Mouse (Mus musculus) liver, embryonic 11.5 days (tissue): ENCODE data around the gene Pglyrp1. TPM values are rescaled to one million over a fixed set of nuclear protein-coding genes. Genes with fewer than 3 reads are reported as not detected.

Experiments used
- ATAC-seq: fragments of 200-750 bp; cut with Nextera tagmentation; replicated peaks from 2 replicates; pipeline ENCODE4 v1.8.0; 2017; ENCODE audit warnings: moderate number of reproducible peaks, mild to moderate bottlenecking, moderate TSS enrichment, moderate library complexity; ENCODE audit not compliant: low FRiP score
- DNase-seq: peaks from one replicate; pipeline ENCODE4 v3.0.0-alpha.2; 2017; ENCODE audit warnings: low spot score
- H3K27ac ChIP-seq: fragments of 300-500 bp; sonication (generic); 2 replicates; pipeline ENCODE4 v1.5.1; 2014; ENCODE audit warnings: mild to moderate bottlenecking, low read depth, low read length, control low read depth
- H3K27me3 ChIP-seq: fragments of 300-500 bp; sonication (generic); replicated peaks from 2 replicates; pipeline ENCODE4 v1.6.1; 2014; ENCODE audit warnings: low read length, mixed read lengths; ENCODE audit not compliant: control insufficient read depth, insufficient read depth
- H3K36me3 ChIP-seq: fragments of 300-500 bp; sonication (generic); 2 replicates; pipeline ENCODE4 v1.6.1; 2014; ENCODE audit warnings: mild to moderate bottlenecking, low read length, moderate library complexity, mixed read lengths; ENCODE audit not compliant: control insufficient read depth, insufficient read depth
- H3K4me1 ChIP-seq: fragments of 300-500 bp; sonication (generic); replicated peaks from 2 replicates; pipeline ENCODE4 v1.6.1; 2014; ENCODE audit warnings: low read length, mixed read lengths; ENCODE audit not compliant: control insufficient read depth, insufficient read depth
- H3K4me2 ChIP-seq: fragments of 300-500 bp; sonication (generic); 2 replicates; pipeline ENCODE4 v1.6.1; 2014; ENCODE audit warnings: mild to moderate bottlenecking, control low read depth, moderate library complexity
- H3K4me3 ChIP-seq: fragments of 300-500 bp; sonication (generic); 2 replicates; pipeline ENCODE4 v1.5.1; 2014; ENCODE audit warnings: low read depth, low read length, control low read depth
- H3K9ac ChIP-seq: fragments of 300-500 bp; sonication (generic); 2 replicates; pipeline ENCODE4 v1.6.1; 2014; ENCODE audit warnings: low read depth, low read length, control low read depth
- H3K9me3 ChIP-seq: fragments of 300-500 bp; sonication (generic); 2 replicates; pipeline ENCODE4 v1.6.1; 2016; ENCODE audit warnings: low read length, inconsistent platforms, mixed read lengths; ENCODE audit not compliant: control insufficient read depth
- WGBS: fragments of 180-500 bp; shearing (Covaris S2); extraction: QIAGEN DNeasy Blood & Tissue Kit; methylation state at CpG from one replicate; pipeline ENCODE4 v1.1.7; 2014; 5-methylcytosine and 5-hydroxymethylcytosine counted together
- polyA plus RNA-seq: library from polyadenylated mRNA; unstranded; fragments of >200 nt; fragmentation: Nextera tagmentation; extraction: Ambion mirVana; gene quantifications from 2 replicates; pipeline ENCODE4 v1.2.1, GENCODE M21; 2014

Gene Pglyrp1
- polyA plus RNA-seq, 1 experiment from 2014 or later, result 7.9 TPM

GRCm38 (mm10) chr7:18873253-18873652 lies 2.1 kb downstream of the Pglyrp1 start:
- DNase-seq, result peak; percentile 66
- H3K27ac ChIP-seq, result no peak overlapping the region
- H3K4me3 ChIP-seq, result no peak overlapping the region; the same call in 1 of the 2 replicates
- peak overlapping the region; percentile 62 for H3K4me2 ChIP-seq
- peaks cover 4% of the 10 kb centered on the region; the same call in 1 of the 2 replicates for H3K27me3 ChIP-seq
- WGBS, result under 1% methylated on average over 10 of the region's 10 CpGs
- H3K36me3 ChIP-seq, result no peaks in the 10 kb centered on the region
- peaks cover 3% of the 10 kb centered on the region; the same call in 1 of the 2 replicates for H3K9me3 ChIP-seq
- ATAC-seq, result peak; percentile 61
- no peaks in the 10 kb centered on the region for H3K4me1 ChIP-seq
- no peak overlapping the region for H3K9ac ChIP-seq

- H3K4me1 ChIP-seq, result no peaks in the 10 kb centered on the region
- H3K4me2 ChIP-seq, result no peak overlapping the region
- no peaks in the 10 kb centered on the region for H3K9me3 ChIP-seq
- H3K36me3 ChIP-seq, result no peaks in the 10 kb centered on the region
- peaks cover 4% of the 10 kb centered on the region; the same call in 1 of the 2 replicates for H3K27me3 ChIP-seq
- H3K9ac ChIP-seq, result no peak overlapping the region
- 78% methylated on average over 5 of the region's 5 CpGs for WGBS
- DNase-seq, result no peak
- no peak for ATAC-seq
- no peak overlapping the region for H3K27ac ChIP-seq
- H3K4me3 ChIP-seq, result no peak overlapping the region
Observed at GRCm38 (mm10) chr7:18875372-18875771, 4.2 kb downstream of the Pglyrp1 start.

- no peak for ATAC-seq
- no peaks in the 10 kb centered on the region for H3K4me1 ChIP-seq
- H3K27me3 ChIP-seq, result no peaks in the 10 kb centered on the region
- H3K27ac ChIP-seq, result no peak overlapping the region
- H3K4me3 ChIP-seq, result no peak overlapping the region
- no peaks in the 10 kb centered on the region for H3K36me3 ChIP-seq
- H3K4me2 ChIP-seq, result no peak overlapping the region
- H3K9me3 ChIP-seq, result no peaks in the 10 kb centered on the region
- no peak for DNase-seq
- H3K9ac ChIP-seq, result no peak overlapping the region
- 72% methylated on average over 7 of the region's 7 CpGs for WGBS
Observed at GRCm38 (mm10) chr7:18878691-18879090, 7.6 kb downstream of the Pglyrp1 start.

GRCm38 (mm10) chr7:18883991-18884744 lies 13.0 kb downstream of the Pglyrp1 start:
- H3K4me1 ChIP-seq, result peaks cover 3% of the 10 kb centered on the region; the same call in 1 of the 2 replicates
- H3K4me2 ChIP-seq, result no peak overlapping the region
- DNase-seq (no peak), ATAC-seq (no peak; the same call in 1 of the 2 replicates)
- no peak overlapping the region for H3K4me3 ChIP-seq
- H3K36me3 ChIP-seq, result no peaks in the 10 kb centered on the region
- no peaks in the 10 kb centered on the region for H3K27me3 ChIP-seq
- H3K27ac ChIP-seq, result no peak overlapping the region
- H3K9me3 ChIP-seq, result no peaks in the 10 kb centered on the region
- no peak overlapping the region for H3K9ac ChIP-seq
- WGBS, result 40% methylated on average over 9 of the region's 9 CpGs

GRCm38 (mm10) chr7:18884745-18885422 lies 13.8 kb downstream of the Pglyrp1 start:
- Histone ChIP-seq H3K27me3 (no peaks in the 10 kb centered on the region), H3K27ac (no peak overlapping the region), H3K4me3 (no peak overlapping the region), H3K9ac (no peak overlapping the region), H3K9me3 (no peaks in the 10 kb centered on the region), H3K4me1 (peaks cover 3% of the 10 kb centered on the region; the same call in 1 of the 2 replicates), H3K36me3 (no peaks in the 10 kb centered on the region), H3K4me2 (no peak overlapping the region)
- 52% methylated on average over 13 of the region's 13 CpGs for WGBS
- ATAC-seq (no peak), DNase-seq (no peak)

GRCm38 (mm10) chr7:18886963-18887362 lies 15.8 kb downstream of the Pglyrp1 start:
- Histone ChIP-seq H3K4me3 (no peak overlapping the region), H3K9me3 (no peaks in the 10 kb centered on the region), H3K4me1 (peaks cover 3% of the 10 kb centered on the region; the same call in 1 of the 2 replicates), H3K9ac (no peak overlapping the region), H3K4me2 (no peak overlapping the region), H3K36me3 (no peaks in the 10 kb centered on the region), H3K27ac (no peak overlapping the region), H3K27me3 (no peaks in the 10 kb centered on the region)
- DNase-seq (no peak), ATAC-seq (no peak)
- WGBS, result 96% methylated on average over 1 of the region's 1 CpGs

- WGBS, result 94% methylated on average over 8 of the region's 8 CpGs
Observed at GRCm38 (mm10) chr7:18890848-18891247, 19.7 kb downstream of the Pglyrp1 start.

GRCm38 (mm10) chr7:18891872-18892599 lies 20.9 kb downstream of the Pglyrp1 start:
- peak; percentile 83 for DNase-seq
- no peak overlapping the region for H3K9ac ChIP-seq
- peak overlapping the region; percentile 27 for H3K4me3 ChIP-seq
- H3K9me3 ChIP-seq, result no peaks in the 10 kb centered on the region
- H3K4me1 ChIP-seq, result peaks cover 15% of the 10 kb centered on the region
- peaks cover 18% of the 10 kb centered on the region for H3K27me3 ChIP-seq
- ATAC-seq, result peak; percentile 62
- H3K36me3 ChIP-seq, result no peaks in the 10 kb centered on the region
- 20% methylated on average over 33 of the region's 33 CpGs for WGBS
- H3K4me2 ChIP-seq, result peak overlapping the region; percentile 74
- no peak overlapping the region for H3K27ac ChIP-seq

More at GRCm38 (mm10) chr7:18890848-18891247, 19.7 kb downstream of the Pglyrp1 start:
- Histone ChIP-seq H3K27ac (no peak overlapping the region), H3K27me3 (peaks cover 18% of the 10 kb centered on the region), H3K4me1 (peaks cover 15% of the 10 kb centered on the region), H3K9ac (no peak overlapping the region), H3K36me3 (no peaks in the 10 kb centered on the region), H3K4me3 (no peak overlapping the region), H3K9me3 (no peaks in the 10 kb centered on the region), H3K4me2 (no peak overlapping the region)
- DNase-seq (no peak), ATAC-seq (no peak)
